Mouse (Mus musculus): ENCODE measurements around the gene Ctnnd2. TPM values are rescaled to one million over a fixed set of nuclear protein-coding genes. Genes with fewer than 3 reads are reported as not detected.
A peak's percentile ranks its signal among the peaks of the same experiment; 100 is the strongest.

The Ctnnd2 gene
- total RNA-seq, 2 experiments from 2014 or later = 0.17 to 0.22 TPM

DNA sequence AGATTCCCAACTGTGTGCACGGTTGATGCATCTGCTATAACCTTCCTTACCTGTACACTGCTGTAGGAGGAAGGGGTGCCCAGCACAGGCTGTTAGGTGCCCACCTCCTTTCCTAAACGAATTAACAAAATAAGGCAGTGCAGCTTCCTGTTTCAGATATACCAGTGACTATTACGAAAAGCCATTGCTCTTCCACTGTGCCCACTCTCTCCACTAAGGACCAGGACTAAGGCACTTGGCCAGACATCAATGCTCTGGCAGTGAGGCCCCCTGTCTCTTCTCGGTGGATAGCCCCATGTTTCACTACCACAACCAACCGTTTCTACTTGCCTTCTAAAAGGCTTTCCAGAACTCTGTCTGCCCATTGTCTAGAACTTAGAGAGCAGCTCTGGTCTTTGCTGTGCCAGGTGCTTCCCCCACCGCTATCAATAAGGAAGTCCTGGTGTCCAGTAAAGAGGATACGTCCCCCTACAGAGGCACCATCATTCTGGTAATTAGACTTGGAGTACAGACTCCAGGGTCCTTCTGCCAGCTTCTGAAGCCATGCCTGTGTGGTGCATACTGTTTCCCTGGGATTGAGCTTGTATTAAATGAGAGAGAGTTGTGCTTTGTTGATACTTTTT, 459.8 kb downstream of the Ctnnd2 start:
- no peak for DNase-seq
- intact Hi-C loops (cut with DNase I) = no loop called here

DNA sequence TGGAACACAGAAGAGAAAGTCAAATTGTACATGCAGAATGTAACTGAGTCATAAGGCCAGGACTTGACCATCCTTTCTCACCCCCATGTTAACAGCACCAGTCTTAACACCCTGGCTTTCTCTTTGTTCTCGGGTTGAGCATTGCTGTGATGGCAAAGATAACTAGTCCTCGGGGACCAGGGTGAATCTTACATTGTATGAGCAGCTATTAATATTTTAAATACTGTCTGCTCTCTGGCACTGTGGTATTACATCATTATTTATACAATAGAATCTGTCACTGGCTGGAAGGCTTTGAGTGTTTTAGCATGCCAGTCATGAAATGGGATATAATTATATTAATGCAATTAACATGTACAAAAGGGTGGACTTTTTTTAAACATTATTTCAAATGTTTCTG, 461.5 kb downstream of the Ctnnd2 start:
- DNase-seq = no peak
- intact Hi-C loops (cut with DNase I) = no loop called here

DNA sequence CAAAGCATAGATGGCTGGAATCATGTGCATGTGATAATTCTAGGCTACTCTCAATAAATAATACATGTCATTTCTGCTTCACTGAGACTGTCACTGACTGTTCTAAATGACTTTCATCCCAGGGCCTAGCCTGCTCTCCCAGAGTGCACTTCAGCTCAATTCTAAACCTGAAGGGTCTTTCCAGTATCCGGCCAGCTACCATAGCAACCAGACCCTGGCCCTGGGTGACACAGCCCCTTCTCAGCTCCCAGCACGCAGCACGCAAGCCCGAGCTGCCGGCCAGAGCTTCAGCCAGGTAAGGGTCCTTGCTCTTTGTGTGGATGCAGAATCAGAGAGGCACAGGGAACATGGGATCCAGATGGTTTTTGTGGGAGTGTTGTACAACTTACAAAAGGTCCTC, 462.1 kb downstream of the Ctnnd2 start:
- no peak for DNase-seq
- intact Hi-C loops (cut with DNase I) = no loop called here

DNA sequence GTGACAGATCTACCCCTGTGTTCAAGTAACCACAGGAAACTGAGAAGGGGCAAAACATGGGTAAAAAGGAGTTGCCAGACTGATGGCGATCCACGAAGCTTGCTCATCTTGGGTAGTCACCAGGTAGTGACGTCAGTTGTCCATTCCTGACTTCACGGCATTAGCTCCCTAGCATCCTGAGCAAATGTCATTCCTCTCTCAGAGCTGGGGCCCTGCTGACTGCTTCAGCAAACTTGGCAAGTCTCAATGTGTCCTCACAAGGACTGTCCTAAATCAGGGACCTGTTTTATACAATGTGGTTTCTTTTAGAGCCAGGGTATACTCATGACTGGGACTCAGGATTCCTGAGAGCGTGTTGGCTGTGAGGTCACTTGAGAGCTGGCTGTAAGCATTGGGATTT, 468.3 kb downstream of the Ctnnd2 start:
- intact Hi-C loops (cut with DNase I) = no loop called here
- DNase-seq = no peak

DNA sequence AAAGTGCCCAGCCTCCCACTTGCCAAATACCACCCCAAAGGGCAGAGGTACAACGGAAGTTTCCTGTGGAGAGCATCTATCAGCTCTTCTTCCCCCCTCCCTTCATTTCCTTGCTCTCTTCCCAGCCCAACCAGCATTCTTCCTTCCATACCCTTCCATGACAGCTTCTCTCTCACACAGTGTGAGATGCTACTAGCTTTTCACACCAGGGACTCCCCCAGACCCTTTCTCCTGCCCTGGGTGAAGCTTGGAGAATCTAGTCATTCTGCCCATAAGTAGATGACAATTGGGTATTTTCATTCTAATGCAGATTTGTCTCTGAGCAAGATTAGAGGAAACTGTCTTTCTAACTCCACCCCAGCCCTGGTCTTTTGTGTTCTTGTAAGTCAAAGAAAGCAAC, 473.3 kb downstream of the Ctnnd2 start:
- intact Hi-C loops (cut with DNase I) = no loop called here
- DNase-seq = no peak

DNA sequence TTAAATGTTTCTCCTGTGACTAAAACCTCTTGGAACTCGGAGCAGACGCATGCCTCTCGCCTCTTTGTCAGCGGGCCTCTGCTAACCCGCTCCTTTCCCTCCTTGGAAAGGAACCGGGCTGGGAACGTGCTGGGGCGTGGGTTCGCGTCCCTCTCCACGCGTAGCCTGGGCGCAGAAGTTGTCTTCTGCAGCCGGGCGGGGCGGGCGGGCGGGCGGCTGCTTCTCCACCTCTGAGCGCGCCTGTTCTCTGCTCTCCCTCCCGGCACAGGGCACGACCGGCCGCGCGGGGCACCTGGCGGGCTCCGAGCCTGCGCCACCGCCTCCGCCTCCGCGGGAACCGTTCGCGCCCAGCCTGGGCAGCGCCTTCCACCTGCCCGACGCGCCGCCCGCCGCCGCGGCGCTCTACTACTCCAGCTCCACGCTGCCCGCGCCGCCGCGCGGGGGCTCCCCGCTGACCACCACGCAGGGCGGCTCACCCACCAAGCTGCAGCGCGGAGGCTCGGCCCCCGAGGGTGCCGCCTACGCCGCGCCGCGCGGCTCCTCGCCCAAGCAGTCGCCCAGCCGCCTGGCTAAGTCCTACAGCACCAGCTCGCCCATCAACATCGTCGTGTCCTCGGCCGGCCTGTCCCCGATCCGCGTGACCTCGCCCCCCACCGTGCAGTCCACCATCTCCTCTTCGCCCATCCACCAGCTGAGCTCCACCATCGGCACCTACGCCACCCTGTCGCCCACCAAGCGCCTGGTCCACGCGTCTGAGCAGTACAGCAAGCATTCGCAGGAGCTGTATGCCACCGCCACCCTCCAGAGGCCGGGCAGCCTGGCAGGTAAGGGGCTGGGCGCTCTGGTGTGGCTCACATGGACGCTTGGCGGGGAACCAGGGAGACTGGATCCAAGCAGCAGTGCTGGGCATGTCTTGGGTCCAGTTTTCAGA, 474.4 kb downstream of the Ctnnd2 start:
- DNase-seq = peak in 1 of 2 experiments; percentile 12
- intact Hi-C loops (cut with DNase I) = no loop called here

DNA sequence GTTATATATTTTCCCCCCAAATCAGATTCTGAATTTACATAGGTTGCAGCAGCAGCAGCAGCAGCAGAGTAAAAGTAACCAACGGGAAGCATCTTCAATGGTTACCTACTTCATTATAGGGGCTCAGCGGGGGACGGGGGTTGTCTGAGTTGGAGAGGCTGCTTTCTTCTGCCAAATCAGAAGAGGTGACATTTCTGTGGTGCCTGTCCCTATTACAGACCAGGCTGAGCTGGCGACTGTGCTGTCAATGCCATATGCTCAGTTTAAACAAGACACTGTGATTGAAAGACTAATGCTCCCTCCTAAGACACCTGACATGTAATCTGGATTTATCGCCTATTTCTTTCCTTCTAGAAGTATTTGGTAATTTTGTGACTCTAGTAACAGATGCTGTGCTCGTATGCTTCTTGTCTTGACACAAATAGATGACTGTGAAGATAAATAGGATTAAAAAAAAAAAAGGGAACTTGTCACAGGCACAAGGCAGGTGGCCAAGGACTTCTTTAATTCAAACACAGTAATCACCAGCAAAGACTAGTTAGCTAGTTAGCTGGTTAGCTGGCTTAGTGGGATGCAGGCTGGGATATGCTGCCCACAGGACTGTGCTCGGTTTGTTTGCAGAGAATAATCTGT, 475.4 kb downstream of the Ctnnd2 start:
- DNase-seq = no peak
- intact Hi-C loops (cut with DNase I) = no loop called here

DNA sequence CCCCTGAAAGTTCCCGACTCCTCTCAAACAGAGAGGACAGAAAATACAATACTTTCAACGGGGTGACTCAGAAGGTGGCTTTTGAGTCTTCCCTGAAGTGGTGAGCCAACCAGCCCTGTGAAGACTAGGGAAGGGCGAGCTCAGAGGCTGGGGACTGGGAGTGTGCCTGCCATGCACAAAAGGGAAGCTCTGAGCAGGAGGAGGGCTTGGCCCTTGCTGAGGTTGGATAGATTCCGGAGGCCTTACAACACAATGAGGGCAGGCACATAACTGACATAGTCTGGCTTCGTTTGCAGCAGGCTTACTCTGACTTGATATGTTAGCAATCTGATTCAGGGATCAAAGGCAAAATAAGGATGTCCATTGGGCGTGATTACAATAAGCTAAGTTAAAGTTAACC, 477.6 kb downstream of the Ctnnd2 start:
- DNase-seq = no peak
- intact Hi-C loops (cut with DNase I) = no loop called here

DNA sequence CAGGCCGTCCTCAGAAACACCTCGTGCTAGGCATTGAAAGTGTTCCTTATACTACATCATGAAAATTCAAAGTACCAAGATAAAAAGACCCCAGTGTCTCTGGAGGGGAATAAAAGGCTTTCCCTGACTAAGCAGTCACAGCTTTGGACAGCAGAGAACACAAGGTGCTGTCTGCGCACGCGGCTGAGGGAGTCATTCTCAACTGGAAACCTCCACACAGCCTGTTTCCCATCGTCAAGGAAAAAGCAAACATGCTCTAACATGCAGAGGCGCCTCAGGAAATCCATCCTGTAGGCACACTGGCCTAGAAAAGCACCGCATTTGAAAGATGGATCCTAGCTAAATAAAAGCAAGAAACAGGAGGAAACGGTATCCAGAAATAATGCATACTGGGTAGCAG, 483.0 kb downstream of the Ctnnd2 start:
- DNase-seq = no peak
- intact Hi-C loops (cut with DNase I) = no loop called here

DNA sequence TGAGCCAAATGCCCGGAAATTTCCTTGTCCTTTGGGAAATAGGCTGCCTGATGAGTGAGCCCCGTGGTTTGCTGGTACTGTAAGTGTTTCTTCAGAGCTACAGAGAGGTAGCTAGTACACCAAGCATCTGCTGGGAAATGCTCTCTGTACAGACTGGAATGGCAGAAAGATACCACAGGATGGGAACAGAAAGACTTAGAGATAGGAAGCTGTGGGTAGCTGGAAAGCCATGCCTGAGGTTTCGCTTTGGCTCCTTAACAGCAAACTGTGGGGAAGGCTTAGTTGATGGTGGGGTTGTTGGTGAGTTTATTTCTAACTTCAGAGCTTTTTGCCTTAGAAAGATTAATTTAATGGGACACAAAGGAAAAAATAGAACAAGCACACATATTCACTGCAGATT, 485.2 kb downstream of the Ctnnd2 start:
- no peak for DNase-seq
- intact Hi-C loops (cut with DNase I) = no loop called here

DNA sequence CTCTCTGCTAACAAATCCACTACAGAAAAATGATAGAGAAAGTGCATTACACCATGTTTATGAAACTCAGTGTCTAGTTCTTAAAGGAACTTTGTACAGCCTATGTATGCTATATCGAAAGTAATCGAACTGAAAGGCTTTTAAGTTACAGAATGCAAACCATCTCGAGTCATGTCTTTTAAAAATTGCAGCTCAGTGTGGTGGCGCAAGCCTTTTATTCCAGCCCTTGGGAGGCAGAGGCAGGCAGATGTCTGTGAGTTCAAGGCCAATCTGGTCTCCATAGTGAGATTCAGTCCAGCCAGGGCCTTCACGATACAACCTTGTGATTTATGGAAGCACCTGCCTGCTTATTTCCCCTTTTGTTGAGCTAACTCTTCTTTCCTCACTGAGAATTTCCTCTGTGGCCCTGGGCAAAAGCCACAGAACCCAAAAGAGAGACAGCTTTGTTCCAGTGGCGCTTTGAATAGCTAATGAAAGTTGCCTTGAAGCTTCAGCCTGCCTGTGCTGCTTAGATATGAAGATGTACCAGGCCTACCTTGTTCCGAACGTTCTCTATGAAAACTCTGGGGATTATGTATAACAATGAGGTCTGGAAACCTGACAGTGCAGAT, 488.3 kb downstream of the Ctnnd2 start:
- DNase-seq = no peak
- intact Hi-C loops (cut with DNase I) = no loop called here

DNA sequence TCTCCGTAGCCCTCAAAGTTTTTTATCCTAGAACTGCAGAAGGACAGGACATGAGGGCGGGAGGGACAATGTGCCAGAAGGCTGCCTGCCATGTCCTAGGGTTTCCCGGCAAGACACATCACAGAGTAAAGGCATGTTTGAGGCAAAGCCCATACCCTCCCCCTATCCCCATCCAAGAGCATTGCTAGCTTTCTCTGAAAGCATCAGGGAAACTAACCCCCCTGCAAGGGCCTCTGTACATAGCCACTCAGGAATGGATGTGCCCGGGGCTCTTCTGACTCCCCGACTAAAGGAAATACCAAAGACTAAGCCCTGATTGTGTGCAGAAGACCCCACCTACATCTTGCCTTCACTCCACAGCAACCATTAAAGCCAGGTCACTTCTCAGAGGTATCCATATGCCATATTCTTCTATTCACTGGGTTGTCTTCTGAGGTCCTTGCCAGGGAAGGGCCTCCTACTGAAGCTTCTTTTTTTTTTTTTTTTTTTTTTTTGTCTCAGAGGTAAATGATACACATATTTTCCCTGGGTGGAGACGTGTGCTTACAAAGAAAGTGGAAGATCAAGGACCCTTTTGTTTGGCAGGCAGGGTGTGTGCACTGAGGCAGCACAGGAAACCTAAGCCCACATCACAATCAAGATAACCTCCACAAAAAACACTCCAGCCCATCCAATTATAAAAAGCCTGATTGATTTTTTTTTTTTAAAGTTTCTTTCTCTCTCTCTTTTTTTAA, 489.5 kb downstream of the Ctnnd2 start:
- intact Hi-C loops (cut with DNase I) = no loop called here
- no peak for DNase-seq

DNA sequence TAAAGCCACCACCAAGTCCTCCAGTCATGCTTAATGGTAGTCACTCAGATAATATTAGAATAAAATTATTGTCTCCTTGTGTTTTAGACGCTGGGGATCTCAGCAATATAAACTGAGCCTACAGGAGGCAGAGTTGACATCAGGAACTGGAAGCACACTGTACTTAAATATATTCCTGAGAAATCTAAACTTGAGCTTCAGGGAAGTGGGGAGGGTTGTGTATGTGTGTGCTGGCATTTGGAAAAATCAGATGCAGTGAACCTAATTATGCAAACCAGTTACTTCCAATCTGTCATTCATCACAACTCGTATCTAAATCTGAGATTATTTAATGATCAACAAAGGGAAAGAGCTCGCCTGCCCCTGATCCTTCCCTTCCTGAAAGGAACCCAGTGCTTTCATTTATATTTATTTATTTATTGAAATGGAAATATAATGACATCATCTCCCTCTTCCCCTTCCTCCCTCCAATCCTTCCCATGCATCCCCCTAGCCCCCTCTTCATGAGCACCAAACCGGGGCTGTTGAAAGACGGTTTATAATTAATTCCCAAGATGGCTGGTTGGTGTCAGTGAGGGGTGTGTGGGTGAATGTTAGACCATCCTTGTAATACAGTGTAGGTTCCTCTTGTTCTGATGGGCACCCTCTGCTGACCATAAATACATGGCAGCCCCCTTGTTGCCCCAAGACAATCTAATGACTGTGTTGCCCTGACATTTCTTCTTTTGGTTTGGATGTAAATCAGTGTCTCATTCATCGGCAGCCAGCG, 495.6 kb downstream of the Ctnnd2 start:
- no peak for DNase-seq
- intact Hi-C loops (cut with DNase I) = no loop called here

DNA sequence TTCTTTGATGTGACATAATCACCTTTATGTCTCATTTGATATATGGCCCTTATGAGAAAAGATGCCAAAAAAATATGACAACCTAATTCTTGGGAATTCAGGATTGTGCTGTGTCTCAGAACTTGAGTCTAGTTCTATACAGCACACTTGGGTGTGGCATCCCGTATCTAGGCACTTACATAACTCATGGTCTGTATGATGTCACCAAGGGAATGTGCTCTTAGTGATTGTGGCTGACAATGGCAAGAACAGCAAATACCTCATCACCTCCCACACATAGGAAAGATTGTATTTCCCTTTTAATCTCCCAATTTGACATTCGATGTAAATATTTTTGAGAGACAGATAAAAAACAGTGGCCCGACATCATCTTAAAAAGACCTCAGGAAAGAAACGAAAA, 509.5 kb downstream of the Ctnnd2 start:
- DNase-seq = no peak
- intact Hi-C loops (cut with DNase I) = no loop called here

DNA sequence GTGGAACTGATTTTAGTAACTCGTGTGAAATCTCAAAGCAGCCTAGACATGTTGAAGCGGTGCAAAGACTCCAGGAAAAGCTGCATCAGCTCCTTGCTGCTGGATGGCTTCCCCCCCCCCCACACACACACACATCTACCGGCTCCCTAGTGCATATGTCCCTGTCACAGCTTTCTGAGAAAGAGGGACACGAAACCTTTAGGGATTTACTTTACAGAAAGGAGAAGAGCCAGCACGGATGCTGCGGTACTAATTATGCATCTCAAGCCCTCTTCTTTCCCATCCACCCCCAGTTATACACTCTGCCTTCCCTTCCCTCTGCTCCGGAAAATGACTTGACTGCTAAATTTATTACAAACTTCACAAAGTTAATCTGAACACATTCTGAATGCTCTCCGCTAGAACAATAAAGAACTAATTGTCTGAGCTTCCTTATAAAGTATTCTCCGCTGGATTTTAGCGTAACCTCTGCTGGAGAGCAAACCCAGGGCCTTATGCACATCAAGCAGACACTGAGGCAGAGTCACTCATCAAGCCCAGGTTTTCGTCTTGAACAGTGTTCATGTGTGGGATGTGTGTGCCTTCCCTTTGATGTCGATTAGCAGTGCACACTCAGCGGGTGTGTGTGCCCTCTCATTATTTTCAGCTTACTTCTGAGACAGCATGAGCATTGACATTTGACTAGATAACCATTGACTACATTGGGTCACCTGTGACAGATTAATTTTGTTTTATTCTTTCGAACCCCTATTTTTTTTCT, 510.1 kb downstream of the Ctnnd2 start:
- no peak for DNase-seq
- intact Hi-C loops (cut with DNase I) = no loop called here

DNA sequence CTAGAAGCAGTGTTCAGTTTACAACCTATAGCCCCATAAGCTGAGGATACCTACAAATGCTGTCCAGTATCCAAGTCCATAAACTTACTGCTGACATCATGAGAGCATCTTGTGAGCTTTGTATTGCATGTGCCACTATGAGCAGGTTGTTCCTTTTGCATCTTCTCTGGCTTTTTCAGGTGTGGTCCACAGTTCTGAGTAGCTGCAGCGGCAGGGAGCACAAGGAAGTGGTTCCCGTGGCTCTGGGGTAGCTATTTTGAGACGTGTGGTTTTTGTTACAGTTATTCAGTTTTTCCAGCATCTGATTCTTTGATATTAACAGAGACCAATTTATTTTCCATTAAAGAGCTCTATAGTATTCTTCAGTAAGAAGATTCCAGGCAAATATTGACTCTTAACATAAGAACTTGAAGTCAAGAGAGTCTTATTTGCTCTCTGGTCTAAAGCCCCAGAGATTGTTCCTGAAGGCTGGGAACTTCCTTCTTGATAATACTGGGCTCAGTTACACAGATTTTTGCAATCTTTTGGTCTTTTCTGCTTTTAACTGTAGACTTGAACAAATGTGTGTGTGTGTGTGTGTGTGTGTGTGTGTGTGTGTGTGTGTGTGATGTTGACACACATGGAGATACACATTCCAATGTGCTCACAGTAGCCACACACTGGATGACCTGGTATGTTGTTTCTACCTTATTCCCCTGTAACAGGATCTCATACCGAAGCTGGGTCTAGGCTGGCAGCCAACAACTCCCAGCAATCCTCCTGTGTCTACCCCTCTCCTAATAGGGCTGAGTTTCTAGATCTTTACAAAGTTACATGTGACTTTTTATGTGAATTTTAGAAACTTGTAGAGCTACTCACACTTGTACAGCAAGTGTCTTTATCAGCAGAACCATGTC, 514.1 kb downstream of the Ctnnd2 start:
- no peak for DNase-seq
- intact Hi-C loops (cut with DNase I) = no loop called here

DNA sequence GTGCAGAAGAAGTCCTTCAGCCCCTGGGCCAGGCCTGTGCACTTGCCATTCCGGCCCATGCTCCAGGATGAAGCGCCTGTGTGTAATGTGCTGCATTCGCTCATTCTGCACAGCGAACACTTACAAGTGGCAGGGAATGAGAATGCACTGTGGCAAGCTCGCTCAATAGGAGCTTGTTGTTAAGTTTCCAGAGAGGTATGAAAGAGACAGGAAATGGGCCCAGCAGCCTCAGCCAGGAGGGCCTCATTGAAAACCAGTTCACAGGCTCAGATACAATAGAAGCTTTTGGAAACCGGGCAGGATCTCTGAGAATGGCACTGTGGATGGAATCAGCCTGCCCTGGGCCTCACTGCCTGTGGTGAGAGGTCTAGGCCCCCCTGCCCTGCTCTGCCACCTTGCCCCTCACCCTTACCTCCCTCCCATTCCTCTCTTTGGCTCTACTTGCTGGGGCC, 521.4 kb downstream of the Ctnnd2 start:
- intact Hi-C loops (cut with DNase I) = no loop called here
- no peak for DNase-seq

DNA sequence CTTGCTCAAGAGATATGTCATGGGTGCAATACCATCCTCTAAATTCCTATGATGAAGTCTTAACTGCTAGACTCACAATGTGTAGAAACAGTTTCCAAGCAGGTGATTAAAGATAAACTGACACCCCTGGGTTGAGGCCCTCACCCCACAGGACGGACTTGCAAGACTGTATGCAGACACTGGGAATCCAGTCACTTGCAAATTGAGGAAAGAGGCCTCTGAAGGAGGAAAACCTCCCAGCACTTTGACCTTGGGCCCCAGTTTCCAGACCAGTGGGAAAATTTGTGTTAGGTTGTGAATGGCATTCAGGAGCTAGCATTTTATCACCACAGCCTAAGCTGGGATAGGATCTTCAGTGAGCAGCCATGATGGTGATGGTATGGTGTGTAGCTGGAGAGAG, 521.9 kb downstream of the Ctnnd2 start:
- intact Hi-C loops (cut with DNase I) = no loop called here
- DNase-seq = no peak

Data from heart, postnatal 14 days (tissue).